Mouse (Mus musculus) cerebellum, postnatal 10 days (tissue): Measurements from ENCODE around the gene Mtrf1.
A peak's percentile ranks its signal among the peaks of the same experiment; 100 is the strongest.
"Not testable (repeated sequence)": the region's sequence is repeated elsewhere in the genome, so short reads cannot be mapped to it uniquely, and the experiment has no call there.

Source experiments
- DNase-seq, 2 experiments: peaks; one replicate each; pipeline ENCODE4 v3.0.0; 2021; ENCODE audit warnings: mixed read lengths in 2 of 2

The Mtrf1 gene

GRCm38 (mm10) chr14:79451681-79452590 is 54.4 kb downstream of the Mtrf1 start, which contains the start of gene Kbtbd6:
Gene Kbtbd6, plus strand, starts transcription at chr14:79451835.
- peak; percentile 84 to 85 for DNase-seq

- not testable (repeated sequence) for DNase-seq
Observed at GRCm38 (mm10) chr14:79452591-79452934, 55.0 kb downstream of the Mtrf1 start.

GRCm38 (mm10) chr14:79460401-79460800 is 62.8 kb downstream of the Mtrf1 start:
- no peak for DNase-seq

GRCm38 (mm10) chr14:79460988-79461387 is 63.4 kb downstream of the Mtrf1 start:
- DNase-seq = no peak

GRCm38 (mm10) chr14:79465623-79466022 is 68.1 kb downstream of the Mtrf1 start:
- DNase-seq = no peak

GRCm38 (mm10) chr14:79467621-79468020 is 70.0 kb downstream of the Mtrf1 start:
- peak; percentile 79 to 82 for DNase-seq
